Mouse (Mus musculus): Measurements from ENCODE around the gene Polr2a.

Gene Polr2a

GRCm38 (mm10) chr11:69781828-69782227, 23.4 kb upstream of the Polr2a start:
- DNase-seq: no peak

- DNase-seq: no peak
Observed at GRCm38 (mm10) chr11:69778985-69779384, 20.5 kb upstream of the Polr2a start.

GRCm38 (mm10) chr11:69778258-69778982, 20.0 kb upstream of the Polr2a start:
- peak; percentile 61 to 76 for DNase-seq

GRCm38 (mm10) chr11:69777504-69778257, 19.2 kb upstream of the Polr2a start:
- DNase-seq: no peak

- no peak for DNase-seq
Observed at GRCm38 (mm10) chr11:69776488-69776887, 18.1 kb upstream of the Polr2a start.

GRCm38 (mm10) chr11:69775716-69776115, 17.3 kb upstream of the Polr2a start:
- DNase-seq: peak; percentile 51 to 66

GRCm38 (mm10) chr11:69774961-69775360, 16.5 kb upstream of the Polr2a start:
- DNase-seq: no peak

- no peak for DNase-seq
Observed at GRCm38 (mm10) chr11:69767625-69767909, 9.1 kb upstream of the Polr2a start.

GRCm38 (mm10) chr11:69766872-69767624, 8.6 kb upstream of the Polr2a start:
- no peak for DNase-seq

- peak; percentile 81 to 83 for DNase-seq
Observed at GRCm38 (mm10) chr11:69766126-69766609, 7.7 kb upstream of the Polr2a start.

- DNase-seq: peak; percentile 71 to 72
Observed at GRCm38 (mm10) chr11:69765221-69766125, 7.0 kb upstream of the Polr2a start, which contains the start of gene Zbtb4. Gene Zbtb4 (plus strand): TSS chr11:69765912.

GRCm38 (mm10) chr11:69763551-69763950, 5.1 kb upstream of the Polr2a start:
- no peak for DNase-seq

- no peak for DNase-seq
Observed at GRCm38 (mm10) chr11:69761868-69762267, 3.4 kb upstream of the Polr2a start, which contains the start of gene Slc35g3. Gene Slc35g3 (minus strand): TSS chr11:69761968.

- no peak for DNase-seq
Observed at GRCm38 (mm10) chr11:69760901-69761200, 2.4 kb upstream of the Polr2a start.

- peak in 1 of 2 experiments; percentile 45 for DNase-seq
Observed at GRCm38 (mm10) chr11:69760160-69760900, 1.9 kb upstream of the Polr2a start.

GRCm38 (mm10) chr11:69758971-69759721, 709 bp upstream of the Polr2a start:
- DNase-seq: peak; percentile 95 to 98

- DNase-seq: peak; percentile 97 to 99
Observed at GRCm38 (mm10) chr11:69758090-69758456, 364 bp downstream of the Polr2a start.

- DNase-seq: no peak
Observed at GRCm38 (mm10) chr11:69757303-69758089, 941 bp downstream of the Polr2a start.

GRCm38 (mm10) chr11:69754701-69755100, 3.7 kb downstream of the Polr2a start:
- peak; percentile 65 to 73 for DNase-seq

GRCm38 (mm10) chr11:69754233-69754632, 4.2 kb downstream of the Polr2a start:
- DNase-seq: no peak

Data from cerebellum, postnatal 14 days (tissue).